Mouse (Mus musculus) neural tube, embryonic 14.5 days (tissue): ENCODE data around the gene Obscn. TPM values are rescaled to one million over a fixed set of nuclear protein-coding genes. Genes with fewer than 3 reads are reported as not detected.

Source experiments
- ATAC-seq: fragments of 200-750 bp; cut with Nextera tagmentation; 2 replicates; pipeline ENCODE4 v1.8.0; 2017; ENCODE audit warnings: low read depth, mild to moderate bottlenecking, moderate TSS enrichment, moderate library complexity
- H3K27ac ChIP-seq: fragments of 300-500 bp; sonication (generic); 2 replicates; pipeline ENCODE4 v1.5.1; 2014; ENCODE audit warnings: low read depth, mild to moderate bottlenecking, control low read depth, low read length, moderate library complexity, mixed read lengths
- H3K27me3 ChIP-seq: fragments of 300-500 bp; sonication (generic); 2 replicates; pipeline ENCODE4 v1.6.1; 2014; ENCODE audit warnings: low read length; ENCODE audit not compliant: control insufficient read depth, insufficient read depth
- H3K36me3 ChIP-seq: fragments of 300-500 bp; sonication (generic); 2 replicates; pipeline ENCODE4 v1.6.1; 2014; ENCODE audit warnings: low read length, mixed read lengths; ENCODE audit not compliant: control insufficient read depth, insufficient read depth
- H3K4me1 ChIP-seq: fragments of 300-500 bp; sonication (generic); 2 replicates; pipeline ENCODE4 v1.6.1; 2014; ENCODE audit warnings: low read length; ENCODE audit not compliant: control insufficient read depth, insufficient read depth
- H3K4me2 ChIP-seq: fragments of 300-500 bp; sonication (generic); 2 replicates; pipeline ENCODE4 v1.6.1; 2014; ENCODE audit warnings: mild to moderate bottlenecking, low read depth, low read length, control low read depth
- H3K4me3 ChIP-seq: fragments of 300-500 bp; sonication (generic); 2 replicates; pipeline ENCODE4 v1.5.1; 2014; ENCODE audit warnings: low read depth, low read length, control low read depth, mixed read lengths
- H3K9ac ChIP-seq: fragments of 300-500 bp; sonication (generic); replicated peaks from 2 replicates; pipeline ENCODE4 v1.6.1; 2014; ENCODE audit warnings: low read depth, mild to moderate bottlenecking, control low read depth, low read length, mixed read lengths
- H3K9me3 ChIP-seq: fragments of 300-500 bp; sonication (generic); 2 replicates; pipeline ENCODE4 v1.6.1; 2016; ENCODE audit warnings: low read length; ENCODE audit not compliant: control insufficient read depth
- WGBS: fragments of 180-500 bp; shearing (Covaris S2); extraction: QIAGEN DNeasy Blood & Tissue Kit; methylation state at CpG from one replicate; pipeline ENCODE4 v1.1.7; 2014; 5-methylcytosine and 5-hydroxymethylcytosine counted together
- polyA plus RNA-seq: library from polyadenylated mRNA; unstranded; fragments of >200 nt; fragmentation: Nextera tagmentation; extraction: Ambion mirVana; gene quantifications from 2 replicates; pipeline ENCODE4 v1.2.1, GENCODE M21; 2014

The Obscn gene
- polyA plus RNA-seq, 1 experiment from 2014 or later = 0.74 TPM

DNA sequence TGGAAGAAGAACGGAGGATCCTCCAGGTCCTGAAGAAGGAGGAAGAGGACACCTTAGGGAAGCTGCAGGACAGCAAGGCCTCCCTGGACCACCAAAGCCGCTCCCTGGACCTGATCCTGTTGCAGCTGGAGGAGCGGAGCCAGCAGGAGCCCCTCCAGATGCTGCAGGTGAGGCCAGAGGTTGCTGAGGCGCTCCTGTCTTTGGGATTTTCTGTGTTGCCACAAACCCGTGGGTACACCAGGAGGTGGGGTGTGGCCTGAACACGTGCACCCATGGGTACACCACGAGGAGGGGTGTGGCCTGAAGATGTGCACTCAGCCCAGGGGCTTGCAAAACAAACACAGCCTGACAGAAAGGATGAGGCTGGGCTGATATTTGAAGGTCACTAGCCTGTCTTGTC is 167.7 kb downstream of the Obscn start:
- WGBS = 88% methylated on average over 7 of the region's 7 CpGs
- no peak overlapping the region for H3K27ac ChIP-seq
- H3K9ac ChIP-seq = no peak overlapping the region
- H3K36me3 ChIP-seq = no peaks in the 10 kb centered on the region; the same call in 1 of the 2 replicates
- no peaks in the 10 kb centered on the region for H3K27me3 ChIP-seq
- no peaks in the 10 kb centered on the region for H3K9me3 ChIP-seq
- H3K4me1 ChIP-seq = no peaks in the 10 kb centered on the region
- H3K4me2 ChIP-seq = no peak overlapping the region
- no peak for ATAC-seq
- H3K4me3 ChIP-seq = no peak overlapping the region

DNA sequence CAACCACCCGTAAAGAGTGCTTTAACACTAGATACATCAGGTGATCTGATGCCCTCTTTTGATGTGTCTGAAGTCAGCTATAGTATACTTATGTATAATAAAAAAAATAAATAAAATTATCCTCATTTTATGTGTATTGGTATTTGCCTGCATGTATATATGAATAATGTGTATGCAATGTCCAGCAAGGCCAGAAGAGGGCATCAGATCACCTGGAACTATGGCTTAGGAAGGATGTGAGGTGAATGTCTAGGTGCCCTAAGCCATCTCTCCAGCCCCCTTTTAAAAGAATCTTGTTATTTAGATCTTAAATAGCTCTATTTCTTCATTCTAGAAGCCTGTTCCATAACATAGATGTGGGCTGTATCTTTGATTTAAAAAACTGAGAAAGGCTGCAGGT is 168.9 kb downstream of the Obscn start:
- no peaks in the 10 kb centered on the region for H3K9me3 ChIP-seq
- H3K9ac ChIP-seq = no peak overlapping the region
- H3K27ac ChIP-seq = no peak overlapping the region
- ATAC-seq = no peak
- no peaks in the 10 kb centered on the region for H3K4me1 ChIP-seq
- 93% methylated on average over 1 of the region's 1 CpGs for WGBS
- H3K27me3 ChIP-seq = no peaks in the 10 kb centered on the region
- H3K36me3 ChIP-seq = no peaks in the 10 kb centered on the region; the same call in 1 of the 2 replicates
- no peak overlapping the region for H3K4me3 ChIP-seq
- H3K4me2 ChIP-seq = no peak overlapping the region

DNA sequence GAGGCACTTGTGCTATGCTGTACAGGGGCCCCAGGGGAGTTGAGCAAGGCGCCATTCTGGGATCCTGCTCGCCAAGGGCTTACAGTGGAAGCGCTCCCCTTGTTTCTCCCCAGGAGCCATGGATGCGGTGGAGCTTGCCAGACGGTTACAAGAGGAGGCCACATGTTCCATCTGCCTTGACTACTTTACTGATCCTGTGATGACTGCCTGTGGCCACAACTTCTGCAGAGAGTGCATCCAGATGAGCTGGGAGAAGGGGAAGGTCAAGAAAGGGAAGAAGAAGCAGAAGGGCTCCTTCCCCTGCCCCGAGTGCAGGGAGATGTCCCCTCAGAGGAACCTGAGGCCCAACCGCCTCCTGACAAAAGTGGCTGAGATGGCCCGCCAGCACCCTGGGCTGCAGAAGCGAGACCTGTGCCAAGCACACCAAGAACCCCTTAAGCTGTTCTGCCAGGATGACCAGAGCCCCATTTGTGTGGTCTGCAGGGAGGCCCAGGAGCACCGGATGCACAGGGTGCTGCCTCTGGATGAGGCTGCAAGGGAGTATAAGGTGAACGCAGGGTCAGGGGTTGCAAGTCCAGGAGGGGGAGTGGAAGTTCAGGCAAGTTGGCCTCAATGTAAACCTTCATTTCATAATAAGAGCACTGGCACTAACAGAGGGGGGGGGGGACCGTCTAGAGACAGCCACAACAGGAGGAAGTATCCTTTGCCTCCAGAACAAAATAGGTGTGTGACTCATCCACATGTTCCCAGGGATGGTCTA is 171.0 kb downstream of the Obscn start:
- Histone ChIP-seq H3K27me3 (no peaks in the 10 kb centered on the region), H3K4me1 (no peaks in the 10 kb centered on the region), H3K4me2 (no peak overlapping the region), H3K9me3 (no peaks in the 10 kb centered on the region), H3K36me3 (no peaks in the 10 kb centered on the region; the same call in 1 of the 2 replicates), H3K9ac (no peak overlapping the region), H3K4me3 (no peak overlapping the region), H3K27ac (no peak overlapping the region)
- 48% methylated on average over 12 of the region's 12 CpGs for WGBS
- no peak for ATAC-seq

DNA sequence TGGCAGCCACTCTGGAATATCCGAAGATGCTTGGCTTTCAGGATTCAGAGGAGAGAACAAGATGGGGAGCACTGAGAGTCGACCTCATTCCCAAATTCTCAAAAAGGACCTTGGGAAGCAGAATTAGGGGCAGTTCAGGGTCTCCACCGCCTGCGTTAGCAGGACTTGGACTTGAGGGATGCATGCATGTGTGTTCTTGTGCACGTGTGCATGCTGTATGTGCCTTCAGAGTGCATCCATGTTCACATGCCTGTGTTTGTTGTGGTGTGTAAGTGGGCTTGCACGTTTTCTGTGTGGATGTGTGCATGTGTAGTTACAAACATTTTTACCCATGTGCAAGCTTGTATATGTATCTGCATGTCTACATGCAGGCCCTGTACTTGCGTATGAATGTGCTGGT is 172.0 kb downstream of the Obscn start:
- peaks cover 6% of the 10 kb centered on the region; the same call in 1 of the 2 replicates for H3K4me1 ChIP-seq
- no peaks in the 10 kb centered on the region for H3K27me3 ChIP-seq
- no peaks in the 10 kb centered on the region for H3K9me3 ChIP-seq
- no peak overlapping the region for H3K9ac ChIP-seq
- no peak for ATAC-seq
- H3K27ac ChIP-seq = no peak overlapping the region
- 88% methylated on average over 7 of the region's 7 CpGs for WGBS
- no peak overlapping the region for H3K4me2 ChIP-seq
- no peak overlapping the region for H3K4me3 ChIP-seq
- H3K36me3 ChIP-seq = no peaks in the 10 kb centered on the region; the same call in 1 of the 2 replicates

DNA sequence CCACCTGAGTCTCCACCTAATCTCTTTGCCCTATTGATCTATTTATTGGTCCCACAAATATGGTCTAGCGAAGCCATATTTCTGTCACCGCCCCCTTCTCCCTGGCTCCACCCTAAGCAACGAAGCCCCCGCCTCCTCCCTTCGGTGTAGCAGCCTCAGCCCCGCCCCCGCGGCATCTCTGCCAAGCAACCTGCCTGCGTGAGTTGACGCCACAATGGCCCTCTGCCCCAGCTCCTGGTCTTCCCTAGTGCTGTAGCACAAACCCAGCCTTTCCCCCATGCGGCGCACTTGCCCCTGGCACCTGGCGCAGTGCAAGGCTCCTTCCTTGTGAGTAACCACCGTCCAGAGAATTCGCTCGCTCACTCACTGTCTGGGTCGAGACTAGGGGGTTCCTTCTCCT is 172.7 kb downstream of the Obscn start:
- H3K27ac ChIP-seq = no peak overlapping the region
- H3K4me3 ChIP-seq = no peak overlapping the region
- H3K9ac ChIP-seq = no peak overlapping the region
- no peak for ATAC-seq
- H3K36me3 ChIP-seq = no peaks in the 10 kb centered on the region; the same call in 1 of the 2 replicates
- H3K27me3 ChIP-seq = no peaks in the 10 kb centered on the region
- no peaks in the 10 kb centered on the region for H3K9me3 ChIP-seq
- H3K4me2 ChIP-seq = no peak overlapping the region
- peaks cover 6% of the 10 kb centered on the region; the same call in 1 of the 2 replicates for H3K4me1 ChIP-seq
- 35% methylated on average over 17 of the region's 17 CpGs for WGBS

DNA sequence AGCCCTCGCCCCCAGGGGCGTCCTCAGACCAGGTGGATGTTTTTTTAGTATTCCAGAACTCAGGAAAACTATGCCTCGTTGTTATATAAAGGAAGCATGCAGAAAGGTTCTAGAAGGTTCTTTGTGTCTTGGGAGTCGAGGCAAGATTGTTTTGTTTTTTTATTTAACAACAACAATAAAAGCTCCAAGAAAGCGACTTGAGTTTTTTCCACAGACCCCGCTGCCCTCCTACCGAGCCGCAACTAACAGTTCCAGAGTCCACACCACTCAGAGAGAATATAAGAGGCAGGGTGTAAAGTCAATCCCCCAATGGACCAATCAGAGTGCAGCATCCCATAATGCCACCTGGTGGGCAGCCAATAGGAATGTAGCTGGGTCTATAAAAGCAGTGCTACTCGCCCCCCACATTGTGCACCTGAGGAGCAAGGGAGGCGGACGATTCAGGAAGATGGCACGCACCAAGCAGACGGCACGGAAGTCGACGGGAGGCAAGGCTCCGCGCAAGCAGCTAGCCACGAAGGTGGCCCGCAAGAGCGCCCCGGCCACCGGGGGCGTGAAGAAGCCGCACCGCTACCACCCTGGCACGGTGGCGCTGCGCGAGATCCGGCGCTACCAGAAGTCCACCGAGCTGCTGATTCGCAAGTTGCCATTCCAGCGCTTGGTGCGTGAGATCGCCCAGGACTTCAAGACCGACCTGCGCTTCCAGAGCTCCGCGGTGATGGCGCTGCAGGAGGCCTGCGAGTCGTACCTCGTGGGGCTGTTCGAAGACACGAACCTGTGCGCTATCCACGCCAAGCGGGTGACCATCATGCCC is 174.6 kb downstream of the Obscn start:
- Histone ChIP-seq H3K4me1 (peaks cover 22% of the 10 kb centered on the region), H3K9ac (no peak overlapping the region), H3K36me3 (no peaks in the 10 kb centered on the region), H3K27ac (no peak overlapping the region), H3K9me3 (no peaks in the 10 kb centered on the region), H3K27me3 (no peaks in the 10 kb centered on the region), H3K4me2 (no peak overlapping the region), H3K4me3 (no peak overlapping the region)
- WGBS = 64% methylated on average over 50 of the region's 50 CpGs
- ATAC-seq = no peak

DNA sequence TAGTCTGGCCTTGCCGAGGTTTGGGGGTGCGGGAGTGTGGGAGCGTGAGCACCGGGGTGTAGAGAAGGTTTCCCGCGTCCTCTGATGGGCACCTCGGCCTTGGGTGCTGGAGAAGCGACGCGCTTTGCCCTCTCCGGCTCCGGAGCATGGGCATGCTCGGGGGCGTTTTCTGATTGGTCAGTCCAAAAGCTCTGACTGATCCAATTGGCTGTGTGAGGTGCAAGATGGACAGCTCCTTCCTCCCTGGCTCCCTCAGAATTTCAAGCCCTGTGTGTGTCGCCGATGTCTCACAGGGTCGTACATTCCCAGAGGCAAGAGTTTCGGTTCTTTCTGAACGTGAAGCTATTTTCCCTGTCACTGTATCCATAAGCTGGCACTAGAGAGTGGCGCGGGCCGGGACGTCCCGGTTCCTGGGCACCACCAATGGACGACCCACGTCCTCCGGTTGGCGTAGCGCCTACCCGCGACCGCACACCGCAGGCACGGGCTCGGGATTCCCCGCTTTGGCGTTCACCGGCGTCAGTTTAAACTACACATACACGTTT is 176.2 kb downstream of the Obscn start:
- no peaks in the 10 kb centered on the region for H3K9me3 ChIP-seq
- peak overlapping the region; percentile 79 for H3K4me2 ChIP-seq
- H3K27ac ChIP-seq = peak overlapping the region; percentile 79
- H3K4me3 ChIP-seq = peak overlapping the region; percentile 45
- WGBS = 2% methylated on average over 40 of the region's 40 CpGs
- peaks cover 22% of the 10 kb centered on the region for H3K4me1 ChIP-seq
- H3K36me3 ChIP-seq = no peaks in the 10 kb centered on the region
- no peaks in the 10 kb centered on the region for H3K27me3 ChIP-seq
- peak overlapping the region; percentile 58 for H3K9ac ChIP-seq
- ATAC-seq = peak; percentile 84

DNA sequence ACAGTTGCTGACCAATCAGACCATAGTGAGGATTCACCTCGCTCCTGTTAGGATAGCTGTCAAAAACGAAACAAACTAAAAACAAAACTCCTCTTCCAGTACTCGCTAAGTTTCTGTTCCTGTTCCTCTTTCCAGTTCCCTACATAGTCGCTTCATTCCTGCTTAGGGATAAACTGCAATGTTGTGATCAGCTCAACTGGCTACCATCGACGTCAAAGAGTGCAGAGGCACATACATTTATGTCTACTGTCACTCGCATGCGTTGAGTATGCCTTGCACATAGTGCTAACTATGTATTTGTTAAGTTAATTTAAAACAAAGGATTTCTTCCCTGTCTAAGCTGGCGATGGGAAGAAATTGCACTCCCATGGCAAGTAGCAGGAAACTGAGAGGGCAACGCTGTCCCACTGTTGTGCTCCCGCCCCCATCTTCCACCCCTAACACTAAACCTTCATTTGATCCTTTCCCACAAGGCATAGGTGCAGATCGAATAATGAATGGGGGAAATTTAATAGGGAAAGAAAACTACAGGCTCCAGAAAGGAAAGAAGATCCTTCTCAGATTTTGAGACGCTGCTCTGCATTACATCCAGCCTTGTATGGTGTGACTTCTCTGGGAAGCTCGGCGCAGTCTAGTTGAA is 176.9 kb downstream of the Obscn start:
- Histone ChIP-seq H3K9ac (peak overlapping the region; percentile 58), H3K27ac (peak overlapping the region; percentile 79; the same call in 1 of the 2 replicates), H3K9me3 (no peaks in the 10 kb centered on the region), H3K4me2 (peak overlapping the region; percentile 79), H3K4me3 (peak overlapping the region; percentile 45), H3K4me1 (peaks cover 22% of the 10 kb centered on the region), H3K36me3 (no peaks in the 10 kb centered on the region), H3K27me3 (no peaks in the 10 kb centered on the region)
- WGBS = 32% methylated on average over 15 of the region's 15 CpGs
- no peak for ATAC-seq
